ENCODE assay signal across 7 mouse cellular contexts in genomic region chr1:36069291-36069771, GRCm38 (mm10). TPM values are rescaled to one million over a fixed set of nuclear protein-coding genes. Genes with fewer than 3 reads are reported as not detected.
DNase-seq lines count a peak whose midpoint lies in the region; ATAC-seq and TF ChIP-seq lines count a peak whose summit lies in the region.

No protein-coding gene starts in this region.

- H3K4me2 ChIP-seq in embryonic facial prominence, embryonic 15.5 days (replicated peaks), result peak overlapping the region; percentile 93
- H3K4me2 ChIP-seq in intestine, embryonic 15.5 days (replicated peaks), result peak overlapping the region; percentile 90
- peak overlapping the region; percentile 91 for H3K4me2 ChIP-seq in liver, embryonic 16.5 days (ENCODE audit: low read depth, low read length)

- no peaks in the 10 kb centered on the region for H3K9me3 ChIP-seq in embryonic facial prominence, embryonic 15.5 days (replicated peaks)
- H3K9me3 ChIP-seq in intestine, embryonic 15.5 days, result no peaks in the 10 kb centered on the region
- no peaks in the 10 kb centered on the region for H3K9me3 ChIP-seq in liver, embryonic 16.5 days (replicated peaks; ENCODE audit: control insufficient read depth, low read length)

- peak overlapping the region; percentile 72 for H3K4me3 ChIP-seq in C2C12 (ENCODE audit: insufficient read depth, poor library complexity, severe bottlenecking)
- peak overlapping the region; percentile 81 for H3K4me3 ChIP-seq in embryonic facial prominence, embryonic 15.5 days (replicated peaks)
- peak overlapping the region; percentile 70 for H3K4me3 ChIP-seq in intestine, embryonic 15.5 days (replicated peaks)
- H3K4me3 ChIP-seq in liver, embryonic 16.5 days (ENCODE audit: low read depth, low read length), result peak overlapping the region; percentile 96
- peak overlapping the region; percentile 86 for H3K4me3 ChIP-seq in small intestine, adult 2 months (ENCODE audit: low read depth, low read length)

- H3K79me2 ChIP-seq in C2C12 (ENCODE audit: control insufficient read depth, insufficient read depth), result peaks cover 59% of the 10 kb centered on the region

- peak overlapping the region; percentile 64; the same call in 1 of the 2 replicates for H3K9ac ChIP-seq in embryonic facial prominence, embryonic 15.5 days
- H3K9ac ChIP-seq in intestine, embryonic 15.5 days, result peak overlapping the region; percentile 73
- peak overlapping the region; percentile 98 for H3K9ac ChIP-seq in liver, embryonic 16.5 days (ENCODE audit: low read depth, low read length)

- WGBS in embryonic facial prominence, embryonic 15.5 days, result under 1% methylated on average over 13 of the region's 13 CpGs
- WGBS in intestine, embryonic 15.5 days, result 2% methylated on average over 13 of the region's 13 CpGs
- WGBS in liver, embryonic 16.5 days (ENCODE audit: insufficient replicate concordance), result under 1% methylated on average over 13 of the region's 13 CpGs
- 2% methylated on average over 13 of the region's 13 CpGs for WGBS in small intestine, adult 2 months

- peaks cover 44% of the 10 kb centered on the region for H3K79me3 ChIP-seq in C2C12 (ENCODE audit: low read depth)

- peak; percentile 17 for ATAC-seq in CD4-positive, CD25-positive, alpha-beta regulatory T cell, adult 4 months
- no peak for ATAC-seq in embryonic facial prominence, embryonic 15.5 days (ENCODE audit: insufficient number of reproducible peaks, low FRiP score, low TSS enrichment, low read depth)
- ATAC-seq in intestine, embryonic 15.5 days, result peak; percentile 19
- ATAC-seq in liver, embryonic 16.5 days (ENCODE audit: low read depth), result no peak

- H3ac ChIP-seq in C2C12 (ENCODE audit: control insufficient read depth, insufficient read length, low read depth), result peak overlapping the region; percentile 75

- H3K27me3 ChIP-seq in C2C12 (ENCODE audit: control insufficient read depth, insufficient read depth, insufficient read length), result no peaks in the 10 kb centered on the region
- H3K27me3 ChIP-seq in embryonic facial prominence, embryonic 15.5 days, result no peaks in the 10 kb centered on the region
- no peaks in the 10 kb centered on the region for H3K27me3 ChIP-seq in intestine, embryonic 15.5 days (replicated peaks)
- no peaks in the 10 kb centered on the region for H3K27me3 ChIP-seq in liver, embryonic 16.5 days (ENCODE audit: control insufficient read depth, insufficient read depth, low read depth, low read length)
- H3K27me3 ChIP-seq in small intestine, adult 2 months (ENCODE audit: control insufficient read depth, insufficient read depth, low read length), result no peaks in the 10 kb centered on the region

- no peak for TF ChIP-seq CTCF in C2C12 (IDR thresholded peaks at IDR 0.05; ENCODE audit: control insufficient read depth, insufficient read depth, insufficient read length)
- TF ChIP-seq CTCF in small intestine, adult 2 months (IDR thresholded peaks at IDR 0.05; ENCODE audit: extremely low read depth, insufficient read length, insufficient replicate concordance, low read depth, low read length), result no peak

- peaks cover 3% of the 10 kb centered on the region for H3K36me3 ChIP-seq in C2C12 (ENCODE audit: control insufficient read depth, insufficient read depth)
- no peaks in the 10 kb centered on the region for H3K36me3 ChIP-seq in embryonic facial prominence, embryonic 15.5 days
- H3K36me3 ChIP-seq in intestine, embryonic 15.5 days, result no peaks in the 10 kb centered on the region
- peaks cover 20% of the 10 kb centered on the region for H3K36me3 ChIP-seq in liver, embryonic 16.5 days (ENCODE audit: control insufficient read depth, insufficient read depth)
- peaks cover 4% of the 10 kb centered on the region for H3K36me3 ChIP-seq in small intestine, adult 2 months (ENCODE audit: control insufficient read depth, insufficient read depth, low read length)

- DNase-seq in c-Kit-positive CD71-positive TER-119-positive erythroid progenitor cells, embryonic 14.5 days (ENCODE audit: low spot score), result no peak

- H3K4me1 ChIP-seq in embryonic facial prominence, embryonic 15.5 days, result peaks cover 68% of the 10 kb centered on the region
- peaks cover 49% of the 10 kb centered on the region for H3K4me1 ChIP-seq in intestine, embryonic 15.5 days (replicated peaks)
- H3K4me1 ChIP-seq in liver, embryonic 16.5 days (ENCODE audit: control insufficient read depth, low read depth, low read length), result peaks cover 72% of the 10 kb centered on the region
- peaks cover 42% of the 10 kb centered on the region for H3K4me1 ChIP-seq in small intestine, adult 2 months (ENCODE audit: control insufficient read depth, insufficient read depth, insufficient read length, low read length)

- no peak; the same call in 1 of the 2 replicates for TF ChIP-seq POLR2A in small intestine, adult 2 months (IDR thresholded peaks at IDR 0.05; ENCODE audit: low read depth, low read length)

- no peak overlapping the region; the same call in 1 of the 2 replicates for H3K27ac ChIP-seq in embryonic facial prominence, embryonic 15.5 days (replicated peaks)
- H3K27ac ChIP-seq in intestine, embryonic 15.5 days, result peak overlapping the region; percentile 75
- H3K27ac ChIP-seq in liver, embryonic 16.5 days (ENCODE audit: low read length), result peak overlapping the region; percentile 80
- peak overlapping the region; percentile 86 for H3K27ac ChIP-seq in small intestine, adult 2 months (ENCODE audit: insufficient read depth, low read depth, low read length)

TF ChIP-seq in C2C12, 6 proteins besides CTCF, POLR2A, EP300 and RAD21:
- TF ChIP-seq FOSL1 (IDR thresholded peaks at IDR 0.05; ENCODE audit: insufficient read depth, low read length, poor library complexity, severe bottlenecking) (no peak), MYOG (IDR thresholded peaks at IDR 0.05; ENCODE audit: control insufficient read depth, extremely low read depth, insufficient read length) (no peak), USF1 (IDR thresholded peaks at IDR 0.05; ENCODE audit: low read depth) (no peak), MAX (IDR thresholded peaks at IDR 0.05) (no peak), MYOD1 (IDR thresholded peaks at IDR 0.05; ENCODE audit: control insufficient read depth, insufficient read length, low read depth) (no peak), CEBPB (IDR thresholded peaks at IDR 0.05; ENCODE audit: low read depth) (no peak)

RNA-seq across cellular contexts. Expression of gene Hs6st1, which starts 1.1 kb away (rescaled TPM):
- 45.0 TPM for polyA plus RNA-seq in C2C12 (2012; fragmentation: generic; extraction: Trizol)
- polyA plus RNA-seq in CD4-positive, CD25-positive, alpha-beta regulatory T cell, adult 4 months (2017; shearing (Covaris generic)), result 1 to 10 TPM; 4.3 to 4.7 TPM
- polyA plus RNA-seq in embryonic facial prominence, embryonic 15.5 days (2015; fragmentation: Nextera tagmentation; extraction: Ambion mirVana), result 8.3 and 11.2 TPM in 2 replicates
- 10.6 TPM in 2 replicates for polyA plus RNA-seq in intestine, embryonic 15.5 days (2015; fragmentation: Nextera tagmentation; extraction: Ambion mirVana)
- polyA plus RNA-seq in liver, embryonic 16.5 days (2015; fragmentation: Nextera tagmentation; extraction: Ambion mirVana), result 4.7 and 5.2 TPM in 2 replicates
- polyA plus RNA-seq in small intestine, adult 2 months (2012; rRNA removed), result 33.9 and 53.7 TPM in 2 replicates

Comparison
In these comparisons a context has a peak if more than half of its experiments do, and no peak if none do; other contexts are left out.
1. ATAC-seq: peak in CD4-positive, CD25-positive, alpha-beta regulatory T cell, adult 4 months (single experiment) and intestine, embryonic 15.5 days (single experiment); none in embryonic facial prominence, embryonic 15.5 days (single experiment) and liver, embryonic 16.5 days (single experiment).
2. Peak in every context shown above with its lines, with median percentiles within 50 percentile points of each other: H3K4me3 ChIP-seq, H3K4me2 ChIP-seq and H3K9ac ChIP-seq.